Mouse (Mus musculus) small intestine, adult 2 months (tissue): ENCODE results near the gene Cdca8. TPM values are rescaled to one million over a fixed set of nuclear protein-coding genes. Genes with fewer than 3 reads are reported as not detected.
"Not testable (repeated sequence)": the region's sequence is repeated elsewhere in the genome, so short reads cannot be mapped to it uniquely, and the experiment has no call there.

ENCODE experiments used
- H3K27ac ChIP-seq: fragments of 200-500 bp; 2 replicates; pipeline ENCODE4 v1.5.1; 2012; ENCODE audit warnings: low read depth, low read length, control low read depth, inconsistent platforms; ENCODE audit not compliant: insufficient read depth
- H3K27me3 ChIP-seq: fragments of 200-500 bp; 2 replicates; pipeline ENCODE4 v1.6.1; 2012; ENCODE audit warnings: mild to moderate bottlenecking, moderate library complexity, low read length, inconsistent platforms; ENCODE audit not compliant: control insufficient read depth, insufficient read depth
- H3K36me3 ChIP-seq: fragments of 200-500 bp; 2 replicates; pipeline ENCODE4 v1.6.1; 2012; ENCODE audit warnings: mild to moderate bottlenecking, low read length, control low read depth, inconsistent platforms; ENCODE audit not compliant: control insufficient read depth, insufficient read depth
- H3K4me1 ChIP-seq: fragments of 200-500 bp; 2 replicates; pipeline ENCODE4 v1.6.1; 2012; ENCODE audit warnings: low read length, inconsistent platforms, mixed read lengths; ENCODE audit not compliant: control insufficient read depth, insufficient read depth, insufficient read length
- H3K4me3 ChIP-seq: fragments of 200-500 bp; 2 replicates; pipeline ENCODE4 v1.5.1; 2012; ENCODE audit warnings: low read depth, mild to moderate bottlenecking, control low read depth, inconsistent platforms, low read length, moderate library complexity
- CTCF ChIP-seq: fragments of 200-500 bp; IDR thresholded peaks from 2 replicates; pipeline ENCODE4 v1.5.1; 2012; ENCODE audit warnings: low read depth, mild to moderate bottlenecking, control low read depth, inconsistent platforms, low read length, moderate library complexity, mixed read lengths; ENCODE audit not compliant: insufficient replicate concordance, insufficient read length; ENCODE audit errors: extremely low read depth
- POLR2A ChIP-seq: fragments of 200-500 bp; IDR thresholded peaks from 2 replicates; pipeline ENCODE4 v1.6.1; 2012; ENCODE audit warnings: low read depth, mild to moderate bottlenecking, control low read depth, inconsistent platforms, low read length, moderate library complexity
- WGBS: fragments of 180-500 bp; shearing (Covaris S2); methylation state at CpG from one replicate; pipeline ENCODE4 v1.1.7; 2018; 5-methylcytosine and 5-hydroxymethylcytosine counted together
- polyA plus RNA-seq: library from polyadenylated mRNA; depleted of rRNA; stranded (reverse); fragments of >200 nt; gene quantifications from 2 replicates; pipeline ENCODE4 v1.2.3, GENCODE M21; 2012; rRNA removed

Cdca8 gene
- 8.4 and 18.7 TPM in 2 replicates for polyA plus RNA-seq

GRCm38 (mm10) chr4:124939211-124939610, at the start of gene Cdca8:
Cdca8 (minus strand) TSS chr4:124939311.
- WGBS: 94% methylated on average over 4 of the region's 4 CpGs
- not testable (repeated sequence) for H3K27ac ChIP-seq

GRCm38 (mm10) chr4:124988382-124988781, 49.3 kb upstream of the Cdca8 start:
- H3K4me3 ChIP-seq: no peak overlapping the region
- no peak overlapping the region for H3K27ac ChIP-seq
- TF ChIP-seq POLR2A (no peak), CTCF (no peak)
- peaks cover 57% of the 10 kb centered on the region for H3K27me3 ChIP-seq
- 0 out of 2 replicates have a peak, but pooled peaks cover 4% of the 10 kb centered on the region for H3K4me1 ChIP-seq
- H3K36me3 ChIP-seq: no peaks in the 10 kb centered on the region
- WGBS: 24% methylated on average over 9 of the region's 9 CpGs

More at GRCm38 (mm10) chr4:124939211-124939610, at the start of gene Cdca8:
- H3K4me3 ChIP-seq, H3K4me1 ChIP-seq, H3K27me3 ChIP-seq: not testable (repeated sequence)
- peaks cover 13% of the 10 kb centered on the region; the same call in 1 of the 2 replicates for H3K36me3 ChIP-seq

- TF ChIP-seq POLR2A (no peak), CTCF (no peak)
- H3K36me3 ChIP-seq: no peaks in the 10 kb centered on the region
- H3K4me3 ChIP-seq: no peak overlapping the region
- WGBS: 21% methylated on average over 10 of the region's 10 CpGs
- H3K27ac ChIP-seq: no peak overlapping the region
- 0 out of 2 replicates have a peak, but pooled peaks cover 4% of the 10 kb centered on the region for H3K4me1 ChIP-seq
- H3K27me3 ChIP-seq: peaks cover 57% of the 10 kb centered on the region
Observed at GRCm38 (mm10) chr4:124987711-124988097, 48.6 kb upstream of the Cdca8 start.

GRCm38 (mm10) chr4:124986739-124987710, 47.9 kb upstream of the Cdca8 start:
- WGBS: 6% methylated on average over 51 of the region's 51 CpGs
- Histone ChIP-seq H3K27me3 (peaks cover 57% of the 10 kb centered on the region), H3K4me1 (0 out of 2 replicates have a peak, but pooled peaks cover 4% of the 10 kb centered on the region), H3K36me3 (no peaks in the 10 kb centered on the region), H3K27ac (no peak overlapping the region), H3K4me3 (peak overlapping the region; percentile 29)
- TF ChIP-seq POLR2A (no peak), CTCF (no peak)

- H3K4me1 ChIP-seq: 0 out of 2 replicates have a peak, but pooled peaks cover 4% of the 10 kb centered on the region
- no peak within 1 kb of the TSS for H3K27ac ChIP-seq
- peak within 1 kb of the TSS; percentile 29 for H3K4me3 ChIP-seq
- peaks cover 56% of the 10 kb centered on the region for H3K27me3 ChIP-seq
- TF ChIP-seq POLR2A (no peak), CTCF (no peak)
- H3K36me3 ChIP-seq: no peaks in the 10 kb centered on the region
- WGBS: 3% methylated on average over 62 of the region's 62 CpGs
Observed at GRCm38 (mm10) chr4:124985671-124986602, 46.8 kb upstream of the Cdca8 start, which contains the start of gene Rspo1. Rspo1 (plus strand) TSS chr4:124986430.

- Histone ChIP-seq H3K36me3 (no peaks in the 10 kb centered on the region), H3K4me3 (no peak overlapping the region), H3K4me1 (0 out of 2 replicates have a peak, but pooled peaks cover 4% of the 10 kb centered on the region), H3K27me3 (peaks cover 49% of the 10 kb centered on the region), H3K27ac (no peak overlapping the region)
- WGBS: 11% methylated on average over 18 of the region's 18 CpGs
- TF ChIP-seq POLR2A (no peak), CTCF (no peak)
Observed at GRCm38 (mm10) chr4:124984871-124985670, 46.0 kb upstream of the Cdca8 start.
